Mouse (Mus musculus): ENCODE measurements at regions not wholly inside any gene's neighbourhood (a gene's known extent, or its start where the extent isn't known, plus 50 kb on each side); places are given as distances from the start of the nearest gene placed in this dataset.

DNA sequence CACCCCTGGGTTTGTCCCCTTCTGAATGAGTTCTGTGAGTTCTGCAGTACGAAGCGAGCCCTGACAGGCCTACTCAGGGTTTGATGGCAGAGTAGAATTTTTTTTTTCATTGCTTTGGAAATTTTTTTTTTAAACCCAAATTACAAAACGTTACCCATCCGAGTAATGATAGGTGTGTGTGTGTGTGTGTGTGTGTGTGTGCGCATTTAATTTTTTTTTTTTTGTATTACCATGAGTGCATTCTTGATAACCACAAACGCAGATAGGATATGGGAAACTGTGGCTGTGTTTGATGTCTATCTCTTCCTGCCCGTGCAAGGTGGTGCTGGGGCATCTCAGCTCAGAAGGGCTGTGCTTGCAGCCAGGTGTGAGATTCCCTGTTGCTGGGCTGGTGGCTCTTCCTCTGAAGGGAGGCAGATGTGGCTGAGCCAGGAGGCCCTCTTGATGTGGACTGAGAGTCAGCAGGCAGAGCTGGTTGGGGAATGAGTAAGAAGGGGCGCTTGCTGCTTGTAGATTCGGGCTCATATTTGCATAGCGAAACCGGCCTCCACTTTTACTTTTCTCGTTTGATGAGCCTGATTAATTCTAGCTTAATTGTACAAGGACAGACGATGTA lies 160.7 kb upstream of the Ubr2 start:
- Histone ChIP-seq H3K27ac (replicated peaks; ENCODE audit: insufficient read depth, low read depth, low read length) (no peak overlapping the region), H3K9ac (ENCODE audit: low read depth, low read length) (no peak overlapping the region), H3K36me3 (ENCODE audit: control insufficient read depth, insufficient read depth, low read length) (no peaks in the 10 kb centered on the region), H3K4me1 (ENCODE audit: control insufficient read depth, insufficient read depth, low read length) (no peaks in the 10 kb centered on the region), H3K4me3 (ENCODE audit: insufficient read depth, low read depth, low read length) (no peak overlapping the region), H3K27me3 (ENCODE audit: control insufficient read depth, insufficient read depth, low read length) (no peaks in the 10 kb centered on the region), H3K79me2 (ENCODE audit: control insufficient read depth, insufficient read depth, low read length) (no peaks in the 10 kb centered on the region)
- no peak for DNase-seq (ENCODE audit: extremely low read depth, low read depth, low spot score)
- 89% methylated on average over 13 of the region's 13 CpGs for WGBS
- TF ChIP-seq POLR2A (IDR thresholded peaks at IDR 0.05; ENCODE audit: extremely low read depth, insufficient read depth, low read length), result no peak
- TF ChIP-seq CTCF (IDR thresholded peaks at IDR 0.05; ENCODE audit: low read depth, low read length), result no peak

DNA sequence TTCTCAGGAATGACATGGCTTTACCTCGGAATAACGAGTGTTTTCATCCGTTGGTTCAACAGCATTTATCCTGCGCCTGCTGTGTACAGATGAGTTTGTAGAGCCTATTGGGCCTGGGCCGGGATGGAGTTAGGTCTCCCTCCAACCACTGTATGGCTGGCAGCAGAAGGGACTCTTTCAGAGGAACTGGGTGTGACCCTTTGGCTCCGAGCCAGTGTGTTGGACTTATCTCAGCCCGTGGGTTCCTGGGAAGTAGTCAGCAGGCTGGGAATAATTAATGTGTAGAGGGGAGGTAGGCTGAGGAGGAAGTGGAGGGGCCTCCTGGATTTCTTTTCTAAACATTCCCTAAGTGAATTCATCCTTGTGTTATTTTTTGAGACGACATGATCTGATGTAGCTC lies 157.7 kb upstream of the Ubr2 start:
- DNase-seq (ENCODE audit: extremely low read depth, low read depth, low spot score), result no peak
- H3K27me3 ChIP-seq (ENCODE audit: control insufficient read depth, insufficient read depth, low read length), result no peaks in the 10 kb centered on the region
- H3K4me1 ChIP-seq (ENCODE audit: control insufficient read depth, insufficient read depth, low read length), result no peaks in the 10 kb centered on the region
- TF ChIP-seq CTCF (IDR thresholded peaks at IDR 0.05; ENCODE audit: low read depth, low read length) (no peak), POLR2A (IDR thresholded peaks at IDR 0.05; ENCODE audit: extremely low read depth, insufficient read depth, low read length) (no peak)
- H3K4me3 ChIP-seq (ENCODE audit: insufficient read depth, low read depth, low read length), result no peak overlapping the region
- WGBS, result 75% methylated on average over 8 of the region's 8 CpGs
- no peak overlapping the region for H3K9ac ChIP-seq (ENCODE audit: low read depth, low read length)
- H3K79me2 ChIP-seq (ENCODE audit: control insufficient read depth, insufficient read depth, low read length), result no peaks in the 10 kb centered on the region
- H3K36me3 ChIP-seq (ENCODE audit: control insufficient read depth, insufficient read depth, low read length), result no peaks in the 10 kb centered on the region
- no peak overlapping the region for H3K27ac ChIP-seq (replicated peaks; ENCODE audit: insufficient read depth, low read depth, low read length)

DNA sequence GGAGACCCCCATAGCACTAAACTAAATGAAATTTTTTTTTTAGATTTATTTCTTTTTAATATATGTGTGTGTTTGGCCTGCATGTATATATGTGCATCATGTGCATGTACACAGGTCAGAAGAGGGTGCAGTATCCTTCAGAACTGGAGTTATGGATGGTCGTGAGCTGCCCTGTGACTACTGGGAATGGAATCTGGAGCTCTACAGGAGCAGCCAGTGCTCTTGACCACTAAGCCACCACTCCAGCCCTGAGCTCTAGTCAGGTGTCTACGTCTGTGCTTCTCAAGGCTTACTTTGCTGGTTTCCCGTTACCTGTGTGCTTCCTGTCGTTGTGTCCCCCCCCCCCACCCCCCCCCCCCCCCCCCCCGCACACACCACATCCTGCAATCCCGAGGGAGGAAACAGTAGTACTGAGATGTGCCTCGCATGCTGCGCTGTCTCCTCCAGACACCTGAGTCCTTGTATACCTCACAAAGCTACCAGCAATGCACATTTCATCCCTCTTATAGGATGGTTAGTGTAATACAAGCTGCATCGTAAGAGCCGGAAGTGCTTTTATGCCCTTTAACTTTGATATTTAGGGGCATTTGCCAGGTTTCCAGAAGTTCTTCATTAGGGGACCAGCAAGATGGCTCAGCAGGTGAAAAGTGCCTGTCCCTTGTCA lies 153.5 kb upstream of the Ubr2 start:
- Histone ChIP-seq H3K27ac (replicated peaks; ENCODE audit: insufficient read depth, low read depth, low read length) (no peak overlapping the region), H3K4me1 (ENCODE audit: control insufficient read depth, insufficient read depth, low read length) (no peaks in the 10 kb centered on the region), H3K79me2 (ENCODE audit: control insufficient read depth, insufficient read depth, low read length) (no peaks in the 10 kb centered on the region), H3K27me3 (ENCODE audit: control insufficient read depth, insufficient read depth, low read length) (no peaks in the 10 kb centered on the region), H3K9ac (ENCODE audit: low read depth, low read length) (no peak overlapping the region), H3K4me3 (ENCODE audit: insufficient read depth, low read depth, low read length) (no peak overlapping the region), H3K36me3 (ENCODE audit: control insufficient read depth, insufficient read depth, low read length) (no peaks in the 10 kb centered on the region)
- no peak for DNase-seq (ENCODE audit: extremely low read depth, low read depth, low spot score)
- TF ChIP-seq CTCF (IDR thresholded peaks at IDR 0.05; ENCODE audit: low read depth, low read length), result no peak
- 76% methylated on average over 8 of the region's 10 CpGs for WGBS

DNA sequence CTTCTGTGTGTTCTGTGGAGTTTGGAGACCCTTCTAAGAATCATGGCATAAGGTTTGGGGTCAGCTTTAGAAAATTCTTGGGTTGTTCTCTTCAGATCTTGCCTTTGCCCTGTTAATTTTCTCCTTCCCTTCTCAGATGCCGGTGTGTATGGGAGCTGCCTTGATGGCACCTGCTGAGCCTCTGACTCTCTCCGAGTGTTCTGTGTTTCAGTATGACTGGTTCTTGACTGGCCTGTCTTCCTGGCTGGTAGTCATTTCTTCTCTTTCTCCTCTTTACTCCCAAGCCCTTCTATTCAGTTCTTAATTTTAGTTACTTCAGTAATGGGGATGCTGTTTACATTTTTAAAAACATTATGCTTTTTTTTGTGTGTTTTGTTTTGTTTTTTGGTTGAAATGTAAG lies 152.1 kb upstream of the Ubr2 start:
- Histone ChIP-seq H3K4me1 (ENCODE audit: control insufficient read depth, insufficient read depth, low read length) (no peaks in the 10 kb centered on the region), H3K27me3 (ENCODE audit: control insufficient read depth, insufficient read depth, low read length) (no peaks in the 10 kb centered on the region), H3K27ac (replicated peaks; ENCODE audit: insufficient read depth, low read depth, low read length) (no peak overlapping the region), H3K79me2 (ENCODE audit: control insufficient read depth, insufficient read depth, low read length) (no peaks in the 10 kb centered on the region), H3K4me3 (ENCODE audit: insufficient read depth, low read depth, low read length) (no peak overlapping the region), H3K9ac (ENCODE audit: low read depth, low read length) (no peak overlapping the region), H3K36me3 (ENCODE audit: control insufficient read depth, insufficient read depth, low read length) (no peaks in the 10 kb centered on the region)
- 87% methylated on average over 2 of the region's 2 CpGs for WGBS
- no peak for TF ChIP-seq POLR2A (IDR thresholded peaks at IDR 0.05; ENCODE audit: extremely low read depth, insufficient read depth, low read length)
- TF ChIP-seq CTCF (IDR thresholded peaks at IDR 0.05; ENCODE audit: low read depth, low read length), result no peak
- DNase-seq (ENCODE audit: extremely low read depth, low read depth, low spot score), result no peak

DNA sequence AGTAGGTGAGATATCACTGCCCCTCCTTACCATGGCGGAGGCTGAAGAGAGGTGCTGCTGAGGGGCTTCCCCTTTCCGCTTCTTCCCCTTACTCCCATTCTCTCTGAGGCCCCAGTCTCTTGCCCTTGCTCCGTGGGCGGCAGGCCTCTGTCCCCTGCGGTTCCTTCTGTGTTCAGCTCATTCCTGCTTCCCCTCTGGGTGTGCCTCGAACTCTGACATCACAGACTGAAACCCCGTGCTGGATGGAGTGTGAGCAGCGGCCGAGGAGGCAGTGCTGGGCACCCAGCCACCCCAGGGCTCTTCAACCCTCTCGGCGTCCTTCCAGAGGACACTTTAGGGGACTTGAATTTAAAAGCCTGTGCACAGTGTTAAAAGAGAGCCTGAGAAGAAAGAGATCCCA lies 145.9 kb upstream of the Ubr2 start:
- no peaks in the 10 kb centered on the region for H3K36me3 ChIP-seq (ENCODE audit: control insufficient read depth, insufficient read depth, low read length)
- H3K4me1 ChIP-seq (ENCODE audit: control insufficient read depth, insufficient read depth, low read length), result no peaks in the 10 kb centered on the region
- H3K4me3 ChIP-seq (ENCODE audit: insufficient read depth, low read depth, low read length), result no peak overlapping the region
- 77% methylated on average over 11 of the region's 11 CpGs for WGBS
- no peaks in the 10 kb centered on the region for H3K27me3 ChIP-seq (ENCODE audit: control insufficient read depth, insufficient read depth, low read length)
- no peak overlapping the region for H3K9ac ChIP-seq (ENCODE audit: low read depth, low read length)
- no peaks in the 10 kb centered on the region for H3K79me2 ChIP-seq (ENCODE audit: control insufficient read depth, insufficient read depth, low read length)
- no peak overlapping the region for H3K27ac ChIP-seq (replicated peaks; ENCODE audit: insufficient read depth, low read depth, low read length)
- TF ChIP-seq CTCF (IDR thresholded peaks at IDR 0.05; ENCODE audit: low read depth, low read length), result no peak
- TF ChIP-seq POLR2A (IDR thresholded peaks at IDR 0.05; ENCODE audit: extremely low read depth, insufficient read depth, low read length), result no peak
- no peak for DNase-seq (ENCODE audit: extremely low read depth, low read depth, low spot score)

DNA sequence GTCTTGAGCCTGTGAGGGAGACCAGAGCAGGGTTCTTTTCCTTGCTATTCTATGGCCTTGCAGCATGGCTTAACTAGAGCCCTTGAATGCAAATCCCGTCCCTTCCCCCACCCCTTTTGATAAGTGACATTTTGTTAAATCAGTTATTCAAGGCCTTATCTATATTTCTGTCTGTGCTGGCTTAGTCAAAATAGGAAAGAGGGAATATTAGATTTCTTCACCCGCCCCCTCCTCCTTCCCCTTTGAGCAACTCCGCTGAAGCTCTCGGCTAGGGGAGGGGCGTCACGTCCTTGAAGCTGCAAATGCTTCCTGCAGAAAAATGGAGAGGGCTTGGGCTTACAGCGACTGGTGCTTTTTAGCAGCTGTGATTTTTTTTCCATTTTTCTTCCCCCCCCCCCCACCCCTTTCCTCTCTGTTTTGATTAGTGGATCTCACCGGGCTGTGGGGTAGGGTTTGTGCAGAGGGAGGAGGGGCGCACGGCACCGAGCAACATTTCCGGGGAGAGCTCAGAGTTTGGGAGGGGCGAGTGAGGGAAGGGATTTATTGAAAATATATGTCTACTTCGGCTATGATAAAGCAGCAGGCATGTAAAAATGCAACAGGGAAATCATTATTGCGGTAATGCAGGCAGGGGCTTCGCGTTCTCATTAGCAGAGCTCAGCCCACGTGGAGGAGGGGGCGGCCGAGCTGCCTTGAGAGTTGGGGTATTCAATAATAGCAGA lies 141.4 kb upstream of the Ubr2 start:
- DNase-seq (ENCODE audit: extremely low read depth, low read depth, low spot score), result no peak
- no peak for TF ChIP-seq POLR2A (IDR thresholded peaks at IDR 0.05; ENCODE audit: extremely low read depth, insufficient read depth, low read length)
- TF ChIP-seq CTCF (IDR thresholded peaks at IDR 0.05; ENCODE audit: low read depth, low read length), result no peak
- Histone ChIP-seq H3K79me2 (ENCODE audit: control insufficient read depth, insufficient read depth, low read length) (no peaks in the 10 kb centered on the region), H3K27ac (replicated peaks; ENCODE audit: insufficient read depth, low read depth, low read length) (no peak overlapping the region), H3K9ac (ENCODE audit: low read depth, low read length) (no peak overlapping the region), H3K27me3 (ENCODE audit: control insufficient read depth, insufficient read depth, low read length) (no peaks in the 10 kb centered on the region), H3K4me1 (ENCODE audit: control insufficient read depth, insufficient read depth, low read length) (no peaks in the 10 kb centered on the region), H3K4me3 (ENCODE audit: insufficient read depth, low read depth, low read length) (peak overlapping the region; percentile 15; the same call in 1 of the 2 replicates), H3K36me3 (ENCODE audit: control insufficient read depth, insufficient read depth, low read length) (no peaks in the 10 kb centered on the region)
- WGBS, result 53% methylated on average over 20 of the region's 20 CpGs

Measured in liver, adult 2 months (tissue).